Mouse (Mus musculus) large intestine, adult 2 months (tissue): ENCODE data around the gene Prss40. TPM values are rescaled to one million over a fixed set of nuclear protein-coding genes. Genes with fewer than 3 reads are reported as not detected.

Experiments used
- DNase-seq: peaks from one replicate; pipeline ENCODE4 v3.0.0-alpha.2; 2012; ENCODE audit warnings: low read depth, low spot score
- WGBS: fragments of 180-500 bp; shearing (Covaris S2); methylation state at CpG from one replicate; pipeline ENCODE4 v1.1.7; 2018; 5-methylcytosine and 5-hydroxymethylcytosine counted together
- polyA plus RNA-seq: library from polyadenylated mRNA; depleted of rRNA; stranded (reverse); fragments of >200 nt; gene quantifications from 2 replicates; pipeline ENCODE4 v1.2.3, GENCODE M21; 2012; rRNA removed

Prss40 gene
- not detected in 2 replicates for polyA plus RNA-seq

DNA sequence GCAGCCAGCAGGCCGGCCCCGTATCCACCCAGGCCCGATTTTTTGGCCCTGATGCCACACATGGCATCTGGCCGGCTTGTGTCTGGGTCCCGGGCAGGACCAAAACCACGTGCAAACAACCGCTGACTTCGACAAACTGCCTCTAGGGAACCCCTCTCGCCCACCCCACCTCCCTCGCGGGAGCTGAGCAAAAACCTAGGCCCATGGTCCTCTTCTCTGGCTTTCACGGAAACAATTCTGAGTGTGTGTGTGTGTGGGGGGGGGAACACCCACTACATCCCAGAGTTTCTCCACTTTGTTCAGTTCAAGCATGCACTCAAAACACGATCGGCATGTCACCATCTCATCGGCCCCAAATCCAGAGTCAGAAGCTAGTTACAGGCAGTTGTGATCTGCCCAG, at the start of gene Prss40:
Gene Prss40, minus strand, starts transcription at position 101 of the 400 bp plus-strand sequence.
- DNase-seq = no peak
- WGBS = 87% methylated on average over 15 of the region's 15 CpGs

DNA sequence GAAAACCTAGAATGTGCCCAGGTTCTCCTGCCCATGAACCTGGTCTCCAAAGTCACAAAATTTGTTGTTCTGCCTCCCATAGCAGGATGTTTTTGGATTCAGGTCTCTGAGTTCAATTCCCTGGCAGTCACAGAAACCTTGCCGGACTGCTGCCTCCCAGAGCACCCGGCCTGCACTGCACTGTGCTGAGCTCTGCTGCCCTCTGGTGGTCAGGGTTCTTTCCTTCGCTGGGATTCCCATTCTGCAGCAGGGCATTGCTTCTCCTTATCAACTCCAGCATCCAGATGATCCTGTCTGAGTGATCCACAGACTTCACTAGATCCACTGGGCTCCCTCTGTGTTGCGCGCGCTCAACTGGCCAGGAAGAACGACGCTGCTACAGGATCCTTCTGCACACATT, 41.6 kb upstream of the Prss40 start:
- WGBS = 14% methylated on average over 8 of the region's 8 CpGs
- peak; percentile 44 for DNase-seq

DNA sequence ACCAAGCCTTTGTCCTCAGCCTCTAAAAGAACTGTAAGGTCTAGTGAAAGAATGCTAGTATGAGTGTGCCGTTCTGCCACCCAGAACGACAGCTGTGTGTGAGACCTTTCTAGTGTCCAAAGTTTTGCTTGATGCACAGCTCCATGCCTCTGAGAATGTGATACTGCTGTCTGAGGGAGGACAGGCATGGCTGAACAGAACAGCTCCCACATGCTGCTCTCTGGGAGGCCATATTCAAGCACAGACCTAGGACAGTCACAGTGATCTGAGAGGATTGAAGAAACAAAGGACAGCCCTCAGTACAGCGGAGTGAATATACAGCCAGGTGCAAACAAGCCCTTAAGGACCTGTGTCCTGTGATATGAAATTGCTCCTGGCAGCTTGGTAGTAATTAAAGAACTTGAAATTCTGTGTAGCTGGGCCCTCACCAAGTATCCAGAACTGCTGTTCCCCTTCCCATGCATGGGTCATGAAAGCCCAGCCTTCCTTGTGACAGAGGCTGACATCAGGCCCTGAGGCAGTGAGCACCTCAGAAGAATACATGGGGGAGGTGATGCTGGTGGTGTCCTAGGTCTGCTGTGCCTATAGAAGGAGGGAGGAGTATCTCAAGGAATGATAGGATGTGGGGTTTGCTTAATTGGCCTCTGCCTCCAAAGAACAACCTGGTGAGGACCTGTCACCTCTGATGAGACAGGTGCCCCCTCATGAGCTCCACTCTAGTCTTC, 40.7 kb upstream of the Prss40 start:
- 70% methylated on average over 3 of the region's 3 CpGs for WGBS
- DNase-seq = no peak

DNA sequence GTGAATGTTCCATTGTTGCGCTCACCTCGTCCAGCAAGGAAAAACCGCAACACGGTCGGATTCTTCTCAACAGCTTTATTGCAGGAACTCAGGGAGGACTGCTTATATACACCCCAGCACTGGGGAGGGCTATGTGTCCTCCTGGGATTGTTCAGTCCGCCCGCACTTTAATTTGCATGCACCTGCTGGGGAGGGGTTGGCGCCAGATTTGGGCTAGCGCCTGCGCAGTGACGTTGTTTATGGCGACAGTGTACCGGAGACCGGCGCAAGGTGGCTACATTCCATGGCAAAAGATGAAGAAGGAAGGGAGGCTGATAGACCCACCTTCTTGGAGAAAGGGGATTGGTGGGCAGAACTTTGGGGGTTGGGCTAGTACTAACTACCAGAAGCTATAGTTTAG, 39.3 kb upstream of the Prss40 start:
- 75% methylated on average over 15 of the region's 15 CpGs for WGBS
- no peak for DNase-seq

DNA sequence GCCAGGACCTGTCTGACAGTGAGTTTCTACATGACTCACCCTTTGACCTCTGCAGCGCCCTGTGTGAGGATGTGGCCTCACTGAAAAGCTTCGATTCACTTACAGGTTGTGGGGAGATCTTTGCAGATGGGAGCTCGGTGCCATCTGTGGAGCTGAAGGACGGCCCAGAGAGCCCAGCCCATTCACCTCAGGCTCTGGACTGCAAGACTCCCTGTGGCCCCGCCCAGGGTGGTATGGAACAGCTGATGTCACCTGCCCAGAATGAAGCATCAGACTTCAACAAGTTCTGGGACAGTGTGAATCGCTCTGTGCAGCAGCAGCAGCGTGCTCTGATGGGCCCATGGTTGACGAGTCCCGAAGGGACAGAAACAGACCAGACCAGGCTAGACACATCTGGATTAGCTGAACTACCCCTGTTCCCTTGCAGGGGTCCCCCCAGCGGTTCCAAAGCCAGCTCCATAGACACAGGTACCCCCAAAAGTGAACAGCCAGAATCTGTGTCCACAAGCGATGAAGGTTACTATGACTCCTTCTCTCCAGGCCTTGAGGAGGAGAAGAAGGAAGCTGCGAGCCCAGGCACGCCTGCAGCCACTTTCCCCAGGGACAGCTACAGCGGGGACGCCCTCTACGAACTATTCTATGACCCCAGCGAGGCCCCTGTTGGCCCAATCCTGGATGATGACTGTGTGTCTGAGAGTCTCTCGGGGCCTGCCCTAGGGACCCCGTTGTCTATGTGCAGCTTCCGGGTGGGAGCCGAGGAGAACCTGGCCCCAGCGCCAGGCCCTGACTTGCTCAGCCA, 26.8 kb upstream of the Prss40 start:
- no peak for DNase-seq
- 75% methylated on average over 22 of the region's 22 CpGs for WGBS

DNA sequence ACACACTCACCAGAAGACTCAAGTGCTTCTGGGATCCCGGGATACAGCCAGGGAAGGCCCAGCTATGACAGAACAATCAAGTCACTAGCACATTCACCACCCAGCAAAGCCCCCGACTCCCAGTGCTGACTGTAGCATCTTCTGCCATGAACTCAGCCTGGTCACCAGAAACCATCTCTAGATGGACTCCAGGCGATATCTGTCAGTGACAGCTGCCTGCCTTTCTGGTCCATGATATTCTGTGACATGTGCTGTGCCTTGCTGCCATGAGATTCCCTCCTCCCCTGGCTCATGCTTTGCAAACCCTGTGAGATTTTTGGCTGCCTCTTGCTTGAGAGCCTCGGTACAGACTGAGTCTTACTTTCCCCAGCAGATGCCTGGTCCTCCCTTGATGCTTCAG, 24.0 kb upstream of the Prss40 start:
- DNase-seq = no peak
- WGBS = 68% methylated on average over 4 of the region's 4 CpGs

DNA sequence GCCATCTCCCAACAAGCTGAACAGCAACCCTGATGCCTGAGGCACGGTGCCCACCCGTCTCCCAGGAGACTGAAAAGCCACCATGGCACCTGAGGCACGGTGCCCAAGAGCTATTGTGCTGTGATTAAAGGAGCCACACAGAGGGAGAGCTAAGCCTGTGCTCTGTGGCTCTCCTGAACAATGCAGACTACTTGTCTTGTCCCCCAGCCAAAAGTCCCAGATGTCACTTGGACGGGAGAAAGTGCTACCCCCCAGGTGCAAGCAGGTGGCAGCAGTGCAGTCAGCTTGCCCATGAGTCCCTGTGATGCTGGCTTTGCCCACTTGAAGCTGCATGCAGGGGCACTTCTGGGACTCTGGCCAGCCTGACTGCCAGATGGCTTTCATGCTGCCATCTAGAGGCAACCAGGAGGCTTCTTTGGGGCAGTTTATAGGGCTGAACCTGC, 23.1 kb upstream of the Prss40 start:
- DNase-seq = no peak
- WGBS = 29% methylated on average over 4 of the region's 4 CpGs

DNA sequence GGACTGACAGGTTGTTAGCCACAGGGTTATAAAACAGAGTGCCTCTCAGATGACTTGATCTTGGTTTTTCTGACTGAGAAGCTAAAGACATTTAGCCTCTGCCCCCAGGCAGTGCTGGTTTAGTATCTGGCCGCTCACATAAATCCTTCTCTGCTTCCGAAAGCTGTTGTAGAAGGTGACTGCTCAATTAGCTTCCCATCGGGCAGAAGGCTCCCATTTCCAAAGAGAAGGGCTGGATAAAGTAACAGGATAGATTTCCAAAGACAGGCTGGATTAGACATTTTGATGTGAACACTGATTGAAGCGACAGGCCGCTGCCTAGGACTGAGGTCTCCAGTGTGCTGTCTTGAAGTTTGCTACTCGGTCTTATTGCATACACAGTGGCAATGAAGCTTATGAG, 21.5 kb upstream of the Prss40 start:
- DNase-seq = no peak
- WGBS = 68% methylated on average over 6 of the region's 6 CpGs

DNA sequence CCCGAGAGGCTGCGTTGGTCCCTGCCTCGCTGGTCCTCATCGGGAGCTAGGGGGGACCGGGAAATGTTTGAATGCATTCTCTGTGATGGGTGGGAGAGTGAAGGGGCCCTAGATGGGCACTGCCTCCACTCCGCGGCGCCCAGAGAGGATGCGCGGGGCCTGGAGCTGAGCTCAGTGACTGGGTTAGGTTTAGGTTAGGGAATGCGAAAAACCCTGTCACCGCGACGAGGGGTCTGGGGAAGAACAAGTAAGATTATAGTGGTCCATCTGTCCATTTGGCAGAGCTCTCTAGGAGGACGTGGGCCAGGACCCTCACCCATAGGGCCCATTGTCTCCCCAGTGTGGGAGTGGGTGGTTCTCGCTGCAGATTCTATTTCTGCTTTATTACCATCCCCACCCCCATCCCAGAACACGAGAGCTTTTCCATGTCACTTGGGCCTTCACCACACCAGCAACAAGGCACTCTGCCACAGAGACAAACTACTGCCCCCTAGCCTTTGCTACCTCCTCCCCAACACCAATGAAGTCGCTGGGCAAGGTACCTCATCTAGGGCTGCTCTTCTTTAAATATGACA, 19.1 kb upstream of the Prss40 start:
- no peak for DNase-seq
- 2% methylated on average over 18 of the region's 18 CpGs for WGBS

DNA sequence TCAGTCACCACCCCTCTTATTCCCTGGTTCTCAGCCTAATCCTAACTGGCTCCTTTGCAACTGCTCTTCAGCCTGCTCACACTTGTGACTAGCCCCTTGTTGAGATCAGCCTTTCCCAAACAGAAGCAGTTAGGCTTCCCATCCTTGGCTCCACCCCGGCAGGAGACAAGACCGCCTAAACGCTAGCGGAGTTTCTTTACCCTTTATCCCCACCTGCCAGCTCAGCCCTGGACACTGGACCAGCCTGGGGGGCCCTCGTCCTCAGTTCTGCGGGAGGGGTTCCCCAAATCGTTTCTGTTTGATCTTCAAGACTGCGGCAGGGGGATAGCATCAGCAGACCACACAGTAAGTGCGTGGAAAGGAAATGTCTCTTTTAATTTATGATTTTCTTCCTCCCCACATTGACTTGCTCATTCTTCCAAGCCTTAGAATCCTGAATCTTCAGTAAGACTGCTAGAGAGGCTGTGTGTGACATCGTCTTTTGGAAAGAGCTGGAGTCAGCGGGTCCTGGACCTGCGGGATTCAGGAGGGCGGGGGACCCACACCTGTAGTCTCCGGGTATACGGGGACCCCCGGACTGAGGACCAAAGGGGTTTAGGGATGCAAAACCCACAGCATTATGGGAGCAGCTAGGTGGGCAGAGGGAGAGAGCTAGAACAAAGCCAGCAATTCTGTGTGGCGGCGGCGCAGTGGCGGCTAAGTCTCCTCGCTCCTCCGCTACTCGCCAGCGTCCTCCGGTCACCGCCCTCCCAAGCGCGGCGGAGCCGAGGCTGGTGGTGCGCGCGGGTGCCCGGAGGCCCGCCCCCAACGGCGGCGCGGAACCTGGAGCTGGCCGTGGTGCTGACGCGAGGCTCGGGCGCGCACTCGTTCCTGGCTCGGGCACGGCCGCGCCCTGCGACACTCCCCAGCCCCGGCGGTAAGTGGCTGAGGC, 18.4 kb upstream of the Prss40 start, which contains the start of gene Amer3:
Gene Amer3, plus strand, starts transcription at position 807 of the 931 bp plus-strand sequence.
- 1% methylated on average over 53 of the region's 53 CpGs for WGBS
- peak; percentile 6 for DNase-seq

DNA sequence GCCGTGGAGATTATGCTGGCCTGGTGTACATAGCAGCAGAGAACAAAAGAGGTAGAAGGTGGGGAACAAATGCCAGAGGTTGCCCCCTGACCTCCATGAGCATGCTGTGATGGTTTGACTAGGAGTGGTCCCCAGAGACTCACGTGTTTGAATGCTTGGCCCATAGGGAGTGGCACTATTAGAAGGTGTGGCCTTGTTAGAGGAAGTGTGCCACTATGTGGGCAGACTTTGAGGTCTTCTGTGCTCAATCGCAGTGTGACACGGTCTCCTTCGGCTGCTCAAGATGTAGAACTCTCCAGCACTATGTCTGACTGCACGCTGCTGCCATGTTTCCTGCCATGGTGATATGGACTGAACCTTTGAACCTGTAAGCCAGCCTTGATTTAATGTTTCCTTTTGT, 12.5 kb upstream of the Prss40 start:
- 68% methylated on average over 6 of the region's 6 CpGs for WGBS
- DNase-seq = no peak

DNA sequence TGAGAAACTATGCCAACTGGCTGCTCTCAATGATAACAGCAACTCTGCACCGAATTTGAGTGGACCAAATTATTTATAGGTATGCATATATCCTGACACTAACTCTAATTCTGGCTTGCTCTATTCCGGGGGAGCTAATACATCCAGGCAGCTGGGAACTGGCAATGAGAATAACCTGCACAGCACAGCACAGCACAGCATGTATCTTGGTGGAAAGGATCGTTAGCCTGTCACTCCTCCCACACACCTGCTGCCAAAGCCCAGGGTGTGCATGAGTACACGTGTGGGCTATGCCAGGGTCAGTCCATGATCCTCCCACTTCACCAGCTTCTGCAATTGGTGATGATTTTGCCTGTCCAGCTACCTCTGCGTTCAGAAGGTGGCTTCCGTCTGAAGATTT, 10.7 kb upstream of the Prss40 start:
- no peak for DNase-seq
- WGBS = 77% methylated on average over 6 of the region's 6 CpGs

DNA sequence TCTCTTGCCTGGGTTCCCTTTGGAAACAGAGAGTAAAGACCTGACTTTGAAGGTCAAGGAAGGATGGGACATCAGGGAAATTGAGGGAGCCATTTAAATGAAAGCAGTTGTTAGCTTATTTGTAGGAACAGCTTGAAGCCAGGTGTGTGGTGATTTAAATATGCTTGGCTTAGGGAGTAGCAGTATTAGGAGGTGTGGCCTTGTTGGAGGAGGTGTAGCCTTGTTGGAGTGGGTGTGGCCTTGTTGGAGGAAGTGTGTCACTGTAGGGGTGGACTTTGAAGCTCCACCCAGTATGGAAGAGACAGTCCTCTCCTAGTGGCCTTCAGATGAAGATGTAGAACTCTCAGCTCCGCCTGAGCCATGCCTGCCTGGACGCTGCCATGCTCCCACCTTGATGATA, 9.1 kb upstream of the Prss40 start:
- WGBS = 90% methylated on average over 2 of the region's 2 CpGs
- no peak for DNase-seq

DNA sequence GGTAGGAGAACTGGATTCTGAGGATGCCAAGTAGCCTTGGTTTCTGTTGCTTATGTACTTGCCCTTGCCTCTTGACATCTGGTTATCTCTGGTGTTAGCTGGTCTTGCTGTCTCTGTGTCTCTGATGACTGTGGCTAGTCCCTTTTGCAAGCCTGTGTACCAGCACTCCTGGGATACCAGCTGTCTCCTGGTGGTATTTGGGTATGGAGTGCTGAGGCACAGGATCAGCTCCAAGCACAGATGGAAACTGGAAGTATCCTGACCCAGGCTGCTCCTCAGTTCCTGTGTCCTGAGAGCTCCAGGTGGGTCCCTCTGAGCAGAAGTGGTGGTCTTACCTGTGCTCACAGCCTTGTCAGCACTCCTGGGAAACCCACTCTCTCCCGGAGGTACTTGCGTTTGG, 7.4 kb upstream of the Prss40 start:
- WGBS = 97% methylated on average over 2 of the region's 2 CpGs
- no peak for DNase-seq

DNA sequence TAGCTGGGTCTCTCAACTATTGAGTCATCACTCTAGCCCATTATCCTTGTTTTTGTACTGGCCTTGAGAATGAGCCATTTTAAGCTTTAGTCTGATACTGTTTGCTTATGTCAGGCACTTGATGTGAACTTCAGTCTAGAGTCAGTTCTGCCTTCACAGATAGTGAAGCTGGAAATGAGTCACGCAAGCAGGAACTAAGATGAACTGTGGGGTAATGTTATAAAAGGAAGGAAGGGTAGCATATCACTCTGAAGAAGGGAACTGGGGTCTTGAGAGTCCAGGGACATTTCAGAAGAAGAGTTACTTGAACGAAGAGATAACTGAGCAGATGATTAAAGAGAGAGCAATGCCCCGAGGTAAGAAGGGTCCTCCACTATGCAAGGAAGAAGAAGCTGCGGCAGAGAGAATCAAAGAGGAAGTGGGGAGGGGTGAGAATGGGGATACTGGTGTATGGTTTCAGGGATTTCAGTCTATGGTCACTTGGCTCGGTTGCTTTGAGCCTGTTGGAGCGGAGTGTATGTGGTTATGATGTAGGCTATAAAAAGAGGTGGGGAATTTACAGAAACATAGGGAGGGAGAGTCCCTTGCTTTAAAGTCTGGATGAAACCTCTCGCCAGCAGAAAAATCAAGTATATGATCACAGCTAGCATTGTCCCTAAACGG, 3.8 kb upstream of the Prss40 start:
- no peak for DNase-seq
- 64% methylated on average over 8 of the region's 8 CpGs for WGBS

DNA sequence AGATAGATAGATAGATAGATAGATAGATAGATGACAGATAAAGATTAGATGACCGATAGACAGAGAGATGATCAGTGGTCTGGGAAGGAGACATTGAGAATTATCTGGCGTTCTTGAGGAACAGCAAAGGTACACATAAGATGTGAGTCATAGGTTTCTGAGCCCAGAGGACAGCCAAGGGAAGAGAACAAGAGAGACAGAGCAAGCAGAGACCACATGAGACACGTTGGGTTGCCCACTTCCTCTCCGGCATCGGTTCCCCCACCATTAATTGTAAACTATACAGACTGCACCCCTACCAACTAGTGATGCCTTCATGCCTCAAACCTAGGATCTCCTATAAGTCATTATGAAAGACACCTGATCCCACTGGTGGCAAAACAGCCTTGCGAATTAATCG, 6.5 kb downstream of the Prss40 start:
- WGBS = 76% methylated on average over 7 of the region's 7 CpGs
- no peak for DNase-seq

DNA sequence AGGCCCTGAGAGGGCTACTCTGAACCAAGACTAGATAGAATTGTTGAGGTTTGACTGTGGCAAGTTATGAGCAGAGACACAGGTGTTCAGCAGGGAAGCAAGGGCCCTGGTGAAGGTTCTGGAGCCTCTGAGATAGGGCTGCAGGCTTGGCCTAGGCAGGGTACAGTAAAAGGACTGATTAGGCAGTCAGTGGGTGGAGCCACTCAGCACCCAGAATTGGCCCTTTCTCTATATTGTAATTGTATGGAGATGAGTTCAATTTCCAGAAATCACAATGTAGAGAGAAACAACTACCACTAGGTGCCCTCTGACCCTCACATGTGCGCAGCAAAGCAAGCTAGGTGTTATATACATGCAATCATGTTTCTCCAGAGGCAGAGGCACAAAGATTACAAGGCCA, 7.1 kb downstream of the Prss40 start:
- no peak for DNase-seq
- 73% methylated on average over 1 of the region's 1 CpGs for WGBS

DNA sequence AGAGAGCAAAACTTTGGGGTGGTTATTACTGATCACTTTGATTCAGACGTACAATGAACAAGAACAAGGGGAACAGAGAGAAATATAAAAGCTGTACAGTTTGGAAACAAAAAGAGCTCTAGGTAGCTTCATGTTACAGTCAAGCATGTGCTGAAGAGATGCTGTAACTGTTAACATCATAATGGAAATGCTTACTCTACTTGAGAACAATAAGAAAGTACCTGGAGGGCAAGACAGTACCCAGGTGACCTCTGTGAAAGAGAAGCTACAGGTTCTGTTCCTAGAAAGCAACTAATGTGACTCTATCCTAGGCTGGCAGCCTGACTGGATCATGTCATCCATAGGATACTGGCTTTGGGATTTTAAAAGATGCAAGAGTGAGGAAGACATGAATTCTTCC, 13.7 kb downstream of the Prss40 start:
- DNase-seq = no peak
- 82% methylated on average over 1 of the region's 1 CpGs for WGBS

DNA sequence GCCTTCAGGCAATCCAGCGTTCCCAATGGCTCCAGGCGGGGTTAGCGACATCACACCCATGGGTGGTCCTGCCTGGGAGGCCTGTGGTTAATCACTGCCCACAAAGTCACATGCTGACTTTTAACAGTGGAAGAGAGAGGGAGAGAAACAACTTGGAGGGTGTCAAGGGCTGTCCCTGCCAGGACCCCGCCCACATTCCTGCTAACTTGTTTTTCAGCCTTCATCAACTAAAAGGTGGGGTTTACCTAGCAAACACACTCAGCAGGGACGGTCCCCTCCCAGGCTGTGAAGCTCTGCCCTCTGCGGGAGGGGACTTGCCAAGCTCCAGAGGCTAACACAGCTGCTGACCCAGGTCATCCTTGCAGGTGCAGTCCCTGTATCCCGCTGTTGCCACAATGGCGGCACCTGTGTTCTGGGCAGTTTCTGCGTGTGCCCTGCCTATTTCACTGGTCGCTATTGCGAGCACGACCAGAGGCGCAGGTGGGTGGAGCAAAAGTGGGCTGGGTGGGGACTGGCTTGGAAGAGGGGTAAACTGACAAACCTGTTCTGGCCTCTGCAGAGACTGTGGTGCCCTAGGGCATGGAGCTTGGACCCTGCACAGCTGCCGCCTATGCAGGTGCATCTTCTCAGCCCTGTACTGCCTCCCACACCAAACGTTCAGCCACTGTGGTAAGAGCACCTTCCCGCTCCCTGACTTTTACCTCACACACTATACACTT, 23.8 kb downstream of the Prss40 start:
- 3% methylated on average over 16 of the region's 16 CpGs for WGBS
- no peak for DNase-seq
